Mouse (Mus musculus) central nervous system, embryonic 14 days (tissue): ENCODE measurements around the gene Vmn1r113. TPM values are rescaled to one million over a fixed set of nuclear protein-coding genes. Genes with fewer than 3 reads are reported as not detected.

Experiments
- polyA plus RNA-seq: library from polyadenylated mRNA; depleted of rRNA; stranded (reverse); fragments of >200 nt; gene quantifications from 2 replicates; pipeline ENCODE4 v1.2.3, GENCODE M21; 2012; rRNA removed

Gene Vmn1r113
- not detected in 2 replicates for polyA plus RNA-seq

DNA sequence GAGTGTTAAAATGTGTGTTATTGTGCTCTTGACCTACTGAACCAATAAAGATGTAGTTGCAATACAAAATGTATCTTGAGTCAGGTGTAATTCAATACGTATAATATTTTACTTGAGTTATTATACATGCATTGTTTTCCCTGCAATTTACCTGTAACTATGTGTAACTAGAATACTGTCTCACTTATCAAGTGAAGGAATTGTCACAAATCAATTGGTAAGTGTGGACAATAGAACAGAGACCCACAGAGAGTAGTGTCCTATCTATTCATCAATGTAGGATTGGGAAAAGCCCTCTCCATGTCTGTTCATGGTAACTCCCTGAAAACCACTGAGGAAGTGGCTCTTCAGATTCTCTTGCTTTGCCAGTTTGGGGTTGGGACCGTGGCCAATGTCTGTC, at the start of gene Vmn1r113:
Gene Vmn1r113 (plus strand): TSS at position 301 of the 400 bp plus-strand sequence.

DNA sequence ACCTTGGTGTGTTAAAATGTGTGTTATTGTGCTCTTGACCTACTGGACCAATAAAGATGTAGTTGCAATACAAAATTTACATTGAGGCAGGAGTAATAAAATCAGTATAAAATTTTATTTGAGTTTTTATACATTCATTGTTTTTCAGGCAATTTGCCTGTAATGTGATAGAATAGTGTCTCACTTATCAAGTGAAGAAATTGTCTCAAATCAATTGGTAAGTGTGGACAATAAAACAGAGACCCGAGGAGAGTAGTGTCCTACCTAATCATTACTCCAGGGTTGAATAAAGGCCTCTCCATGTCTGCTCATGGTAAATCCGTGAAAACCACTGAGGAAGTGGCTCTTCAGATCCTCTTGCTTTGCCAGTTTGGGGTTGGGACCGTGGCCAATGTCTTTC, 16.2 kb upstream of the Vmn1r113 start, which contains the start of gene Vmn1r112:
Gene Vmn1r112 (plus strand): TSS at position 301 of the 400 bp plus-strand sequence.

DNA sequence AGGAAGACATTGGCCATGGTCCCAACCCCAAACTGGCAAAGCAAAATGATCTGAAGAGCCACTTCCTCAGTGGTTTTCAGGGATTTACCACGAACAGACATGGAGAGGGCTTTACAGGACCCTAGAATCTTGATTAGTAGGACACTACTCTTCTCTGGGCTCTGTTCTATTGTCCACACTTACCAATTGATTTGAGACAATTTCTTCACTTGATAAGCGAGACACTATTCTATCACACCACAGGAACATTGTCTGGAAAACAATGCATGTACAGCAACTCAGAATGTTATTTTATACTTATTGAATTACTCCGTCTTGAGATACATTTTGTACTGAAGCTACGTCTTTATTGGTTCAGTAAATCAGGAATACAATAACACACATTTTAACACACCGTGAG, 25.0 kb downstream of the Vmn1r113 start, which contains the start of gene Vmn1r114:
Gene Vmn1r114 (minus strand): TSS at position 101 of the 400 bp plus-strand sequence.

Other genes starting within 250 kb of the Vmn1r113 start
- gene Gm5726, start 241.5 kb upstream of the Vmn1r113 start, polyA plus RNA-seq = not detected in 2 replicates
- not detected in 2 replicates for gene Gm4141, start 211.0 kb upstream of the Vmn1r113 start, polyA plus RNA-seq
- not detected in 2 replicates for gene Gm4513, start 188.3 kb upstream of the Vmn1r113 start, polyA plus RNA-seq
- not detected in 2 replicates for gene Vmn1r107, start 118.4 kb upstream of the Vmn1r113 start, polyA plus RNA-seq
- gene Vmn1r111, start 84.1 kb upstream of the Vmn1r113 start, polyA plus RNA-seq = not detected in 2 replicates
- gene Gm10668, start 56.7 kb upstream of the Vmn1r113 start, polyA plus RNA-seq = not detected in 2 replicates
- gene Vmn1r112, start 16.1 kb upstream of the Vmn1r113 start, polyA plus RNA-seq = not detected in 2 replicates
- not detected in 2 replicates for gene Vmn1r114, start 24.9 kb downstream of the Vmn1r113 start, polyA plus RNA-seq
- not detected in 2 replicates for gene Vmn1r115, start 57.7 kb downstream of the Vmn1r113 start, polyA plus RNA-seq
- not detected in 2 replicates for gene Vmn1r116, start 85.0 kb downstream of the Vmn1r113 start, polyA plus RNA-seq
- not detected in 2 replicates for gene Vmn1r117, start 96.8 kb downstream of the Vmn1r113 start, polyA plus RNA-seq
- gene Vmn1r118, start 125.1 kb downstream of the Vmn1r113 start, polyA plus RNA-seq = not detected in 2 replicates
- not detected in 2 replicates for gene Vmn1r119, start 225.2 kb downstream of the Vmn1r113 start, polyA plus RNA-seq